Mouse (Mus musculus): ENCODE measurements around the gene Rack1. TPM values are rescaled to one million over a fixed set of nuclear protein-coding genes. Genes with fewer than 3 reads are reported as not detected.

The Rack1 gene
- polyA plus RNA-seq, 1 experiment from 2014 or later, result 434 TPM

GRCm38 (mm10) chr11:48838879-48839680, 38.9 kb downstream of the Rack1 start:
- 75% methylated on average over 10 of the region's 10 CpGs for WGBS
- Histone ChIP-seq H3K9ac (replicated peaks; ENCODE audit: low read depth) (no peak overlapping the region), H3K4me1 (ENCODE audit: insufficient read depth, low read depth, low read length) (peaks cover 4% of the 10 kb centered on the region; the same call in 1 of the 2 replicates), H3K36me3 (ENCODE audit: insufficient read depth, low read length) (no peaks in the 10 kb centered on the region), H3K4me3 (ENCODE audit: low read depth, low read length) (no peak overlapping the region), H3K4me2 (replicated peaks; ENCODE audit: low read depth, low read length) (no peak overlapping the region), H3K27me3 (replicated peaks; ENCODE audit: insufficient read depth, low read length) (no peaks in the 10 kb centered on the region), H3K27ac (ENCODE audit: low read length) (no peak overlapping the region), H3K9me3 (ENCODE audit: low read length) (no peaks in the 10 kb centered on the region)
- TF ChIP-seq CTCF (IDR thresholded peaks at IDR 0.05) (no peak), EP300 (IDR thresholded peaks at IDR 0.05) (no peak)
- DNase-seq (ENCODE audit: low spot score) (no peak), ATAC-seq (no peak)

DNA sequence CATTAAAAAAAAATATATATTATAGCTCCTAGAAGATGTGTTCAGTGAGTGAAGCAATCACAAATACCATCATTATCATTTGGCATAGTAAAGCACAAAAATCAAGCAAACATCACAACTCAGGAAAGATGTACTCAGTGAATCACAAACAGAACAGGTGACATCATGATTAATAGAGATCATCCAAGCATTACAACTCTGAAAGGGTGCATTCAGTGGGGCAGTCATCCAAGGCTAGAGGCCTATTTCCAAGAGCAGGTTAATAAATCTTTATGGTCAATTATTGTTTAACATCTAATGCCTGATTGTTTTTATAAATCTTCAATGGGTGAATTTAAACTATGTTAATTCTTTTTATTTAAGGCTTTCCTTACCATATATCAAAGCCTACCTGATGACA, 40.7 kb downstream of the Rack1 start:
- Histone ChIP-seq H3K4me3 (ENCODE audit: low read depth, low read length) (no peak overlapping the region), H3K27ac (ENCODE audit: low read length) (no peak overlapping the region), H3K4me1 (ENCODE audit: insufficient read depth, low read depth, low read length) (peaks cover 4% of the 10 kb centered on the region; the same call in 1 of the 2 replicates), H3K4me2 (replicated peaks; ENCODE audit: low read depth, low read length) (no peak overlapping the region), H3K27me3 (replicated peaks; ENCODE audit: insufficient read depth, low read length) (no peaks in the 10 kb centered on the region), H3K9me3 (ENCODE audit: low read length) (no peaks in the 10 kb centered on the region), H3K9ac (replicated peaks; ENCODE audit: low read depth) (no peak overlapping the region), H3K36me3 (ENCODE audit: insufficient read depth, low read length) (no peaks in the 10 kb centered on the region)
- DNase-seq (ENCODE audit: low spot score) (no peak), ATAC-seq (no peak)
- TF ChIP-seq EP300 (IDR thresholded peaks at IDR 0.05) (no peak), CTCF (IDR thresholded peaks at IDR 0.05) (no peak)

- no peak for DNase-seq (ENCODE audit: low spot score)
- no peak for ATAC-seq
- H3K4me1 ChIP-seq (ENCODE audit: insufficient read depth, low read depth, low read length), result peaks cover 4% of the 10 kb centered on the region; the same call in 1 of the 2 replicates
- H3K27ac ChIP-seq (ENCODE audit: low read length), result no peak overlapping the region
- H3K9ac ChIP-seq (replicated peaks; ENCODE audit: low read depth), result no peak overlapping the region
- H3K27me3 ChIP-seq (replicated peaks; ENCODE audit: insufficient read depth, low read length), result no peaks in the 10 kb centered on the region
- TF ChIP-seq EP300 (IDR thresholded peaks at IDR 0.05) (no peak), CTCF (IDR thresholded peaks at IDR 0.05) (no peak)
- no peak overlapping the region for H3K4me3 ChIP-seq (ENCODE audit: low read depth, low read length)
- no peaks in the 10 kb centered on the region for H3K9me3 ChIP-seq (ENCODE audit: low read length)
- no peaks in the 10 kb centered on the region for H3K36me3 ChIP-seq (ENCODE audit: insufficient read depth, low read length)
- WGBS, result 83% methylated on average over 5 of the region's 5 CpGs
- no peak overlapping the region for H3K4me2 ChIP-seq (replicated peaks; ENCODE audit: low read depth, low read length)
These were observed 41.1 kb downstream of the Rack1 start for GRCm38 (mm10) chr11:48841213-48841612.

DNA sequence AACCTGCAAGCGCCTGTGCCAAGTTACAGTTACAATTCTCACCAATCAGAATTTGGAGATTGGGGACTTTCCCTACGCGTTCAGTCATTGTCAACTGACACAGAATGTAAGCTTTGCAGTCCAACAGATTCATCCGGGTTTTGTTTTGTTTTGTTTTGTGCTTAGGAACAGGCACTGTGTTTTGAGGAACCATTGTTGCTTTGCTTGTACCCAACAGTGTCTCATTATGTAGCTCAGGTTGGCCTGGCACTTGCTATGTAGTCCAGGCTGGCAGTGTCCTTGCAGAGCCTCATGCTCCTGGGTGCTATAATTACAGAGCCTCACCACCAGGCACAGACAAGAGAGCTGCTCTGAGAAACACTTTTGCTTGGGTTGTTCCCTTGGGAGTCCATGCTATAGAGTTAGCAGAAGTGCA, 42.3 kb downstream of the Rack1 start:
- Histone ChIP-seq H3K9me3 (ENCODE audit: low read length) (no peaks in the 10 kb centered on the region), H3K27me3 (replicated peaks; ENCODE audit: insufficient read depth, low read length) (no peaks in the 10 kb centered on the region), H3K4me2 (replicated peaks; ENCODE audit: low read depth, low read length) (no peak overlapping the region), H3K9ac (replicated peaks; ENCODE audit: low read depth) (no peak overlapping the region), H3K4me3 (ENCODE audit: low read depth, low read length) (no peak overlapping the region), H3K36me3 (ENCODE audit: insufficient read depth, low read length) (no peaks in the 10 kb centered on the region), H3K4me1 (ENCODE audit: insufficient read depth, low read depth, low read length) (no peaks in the 10 kb centered on the region; the same call in 1 of the 2 replicates), H3K27ac (ENCODE audit: low read length) (no peak overlapping the region)
- no peak for TF ChIP-seq CTCF (IDR thresholded peaks at IDR 0.05)
- no peak for TF ChIP-seq EP300 (IDR thresholded peaks at IDR 0.05)
- DNase-seq (ENCODE audit: low spot score) (no peak), ATAC-seq (peak; percentile 12; the same call in 1 of the 2 replicates)
- WGBS, result 67% methylated on average over 4 of the region's 4 CpGs

DNA sequence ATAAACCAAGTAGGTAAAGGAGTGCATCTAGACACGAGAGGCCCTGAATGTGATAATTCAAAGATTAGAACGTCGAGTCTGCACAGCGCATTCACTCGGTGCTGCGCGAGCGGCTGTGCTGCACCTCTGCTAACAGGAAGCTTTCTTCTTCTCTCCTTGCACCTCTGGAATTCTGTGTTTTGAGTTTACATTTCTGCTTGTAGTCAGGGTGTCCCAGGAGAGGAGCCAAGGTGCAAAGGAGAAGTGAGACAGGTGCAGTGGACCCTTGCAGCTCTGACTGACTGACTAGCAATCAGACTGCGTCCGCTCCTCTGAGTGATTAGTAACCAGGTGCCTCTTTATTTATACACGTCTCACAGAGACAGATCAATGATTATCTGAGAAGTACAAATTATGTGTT, 43.1 kb downstream of the Rack1 start:
- Histone ChIP-seq H3K27me3 (replicated peaks; ENCODE audit: insufficient read depth, low read length) (no peaks in the 10 kb centered on the region), H3K4me1 (ENCODE audit: insufficient read depth, low read depth, low read length) (no peaks in the 10 kb centered on the region; the same call in 1 of the 2 replicates), H3K36me3 (ENCODE audit: insufficient read depth, low read length) (no peaks in the 10 kb centered on the region), H3K4me3 (ENCODE audit: low read depth, low read length) (no peak overlapping the region), H3K4me2 (replicated peaks; ENCODE audit: low read depth, low read length) (no peak overlapping the region), H3K9me3 (ENCODE audit: low read length) (no peaks in the 10 kb centered on the region), H3K9ac (replicated peaks; ENCODE audit: low read depth) (no peak overlapping the region), H3K27ac (ENCODE audit: low read length) (no peak overlapping the region)
- no peak for TF ChIP-seq CTCF (IDR thresholded peaks at IDR 0.05)
- no peak for TF ChIP-seq EP300 (IDR thresholded peaks at IDR 0.05)
- 55% methylated on average over 11 of the region's 11 CpGs for WGBS
- DNase-seq (ENCODE audit: low spot score) (no peak), ATAC-seq (no peak)

- DNase-seq (ENCODE audit: low spot score), result no peak
- Histone ChIP-seq H3K4me2 (replicated peaks; ENCODE audit: low read depth, low read length) (no peak overlapping the region), H3K27ac (ENCODE audit: low read length) (no peak overlapping the region), H3K27me3 (replicated peaks; ENCODE audit: insufficient read depth, low read length) (no peaks in the 10 kb centered on the region), H3K9me3 (ENCODE audit: low read length) (no peaks in the 10 kb centered on the region), H3K4me3 (ENCODE audit: low read depth, low read length) (no peak overlapping the region), H3K4me1 (ENCODE audit: insufficient read depth, low read depth, low read length) (no peaks in the 10 kb centered on the region), H3K36me3 (ENCODE audit: insufficient read depth, low read length) (no peaks in the 10 kb centered on the region), H3K9ac (replicated peaks; ENCODE audit: low read depth) (no peak overlapping the region)
- TF ChIP-seq CTCF (IDR thresholded peaks at IDR 0.05) (no peak), EP300 (IDR thresholded peaks at IDR 0.05) (no peak)
- WGBS, result 60% methylated on average over 6 of the region's 6 CpGs
- ATAC-seq, result no peak
These were observed 44.2 kb downstream of the Rack1 start for GRCm38 (mm10) chr11:48844309-48844708.

Measured in lung, postnatal 0 days (tissue).